Mouse (Mus musculus): ENCODE results near the gene Znrf3.

- TF ChIP-seq POLR2A (IDR thresholded peaks at IDR 0.05; ENCODE audit: borderline replicate concordance, control insufficient read depth, low read depth, low read length) (peak; percentile 62; the same call in 1 of the 2 replicates), CTCF (IDR thresholded peaks at IDR 0.05; ENCODE audit: control insufficient read depth, insufficient read depth, low read length) (peak; percentile 89)
Observed at GRCm38 (mm10) chr11:5485193-5486011, 40.8 kb upstream of the Znrf3 start.

Measured in bone marrow, adult 2 months (tissue).